Mouse (Mus musculus) neural tube, embryonic 14.5 days (tissue): ENCODE results near the gene Galm. TPM values are rescaled to one million over a fixed set of nuclear protein-coding genes. Genes with fewer than 3 reads are reported as not detected.

Experiments used
- ATAC-seq: fragments of 200-750 bp; cut with Nextera tagmentation; 2 replicates; pipeline ENCODE4 v1.8.0; 2017; ENCODE audit warnings: low read depth, mild to moderate bottlenecking, moderate TSS enrichment, moderate library complexity
- H3K27ac ChIP-seq: fragments of 300-500 bp; sonication (generic); 2 replicates; pipeline ENCODE4 v1.5.1; 2014; ENCODE audit warnings: low read depth, mild to moderate bottlenecking, control low read depth, low read length, moderate library complexity, mixed read lengths
- H3K27me3 ChIP-seq: fragments of 300-500 bp; sonication (generic); 2 replicates; pipeline ENCODE4 v1.6.1; 2014; ENCODE audit warnings: low read length; ENCODE audit not compliant: control insufficient read depth, insufficient read depth
- H3K36me3 ChIP-seq: fragments of 300-500 bp; sonication (generic); 2 replicates; pipeline ENCODE4 v1.6.1; 2014; ENCODE audit warnings: low read length, mixed read lengths; ENCODE audit not compliant: control insufficient read depth, insufficient read depth
- H3K4me1 ChIP-seq: fragments of 300-500 bp; sonication (generic); 2 replicates; pipeline ENCODE4 v1.6.1; 2014; ENCODE audit warnings: low read length; ENCODE audit not compliant: control insufficient read depth, insufficient read depth
- H3K4me2 ChIP-seq: fragments of 300-500 bp; sonication (generic); 2 replicates; pipeline ENCODE4 v1.6.1; 2014; ENCODE audit warnings: mild to moderate bottlenecking, low read depth, low read length, control low read depth
- H3K4me3 ChIP-seq: fragments of 300-500 bp; sonication (generic); 2 replicates; pipeline ENCODE4 v1.5.1; 2014; ENCODE audit warnings: low read depth, low read length, control low read depth, mixed read lengths
- H3K9ac ChIP-seq: fragments of 300-500 bp; sonication (generic); replicated peaks from 2 replicates; pipeline ENCODE4 v1.6.1; 2014; ENCODE audit warnings: low read depth, mild to moderate bottlenecking, control low read depth, low read length, mixed read lengths
- H3K9me3 ChIP-seq: fragments of 300-500 bp; sonication (generic); 2 replicates; pipeline ENCODE4 v1.6.1; 2016; ENCODE audit warnings: low read length; ENCODE audit not compliant: control insufficient read depth
- WGBS: fragments of 180-500 bp; shearing (Covaris S2); extraction: QIAGEN DNeasy Blood & Tissue Kit; methylation state at CpG from one replicate; pipeline ENCODE4 v1.1.7; 2014; 5-methylcytosine and 5-hydroxymethylcytosine counted together
- polyA plus RNA-seq: library from polyadenylated mRNA; unstranded; fragments of >200 nt; fragmentation: Nextera tagmentation; extraction: Ambion mirVana; gene quantifications from 2 replicates; pipeline ENCODE4 v1.2.1, GENCODE M21; 2014

Galm gene
- polyA plus RNA-seq, 1 experiment from 2014 or later, result 0.79 TPM

DNA sequence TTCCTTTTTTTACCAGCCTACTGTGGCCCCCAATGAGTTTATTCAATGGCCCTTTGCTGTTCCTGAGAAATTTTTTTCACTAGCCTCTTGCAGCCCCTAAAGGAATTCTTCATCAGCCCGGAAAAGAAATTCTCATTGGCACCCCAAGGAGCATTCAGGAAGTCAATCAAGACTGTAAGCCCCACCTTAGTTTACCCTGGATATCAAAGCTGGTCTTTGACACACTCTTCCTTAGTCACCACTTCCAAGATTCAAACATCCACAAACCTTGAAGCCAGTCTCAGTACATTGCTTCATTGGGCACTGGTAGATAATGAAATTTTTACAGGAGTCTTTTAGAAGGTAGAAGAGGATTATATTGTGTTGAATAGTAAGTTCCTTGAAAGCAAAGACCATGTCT lies 5.4 kb upstream of the Galm start:
- no peaks in the 10 kb centered on the region for H3K4me1 ChIP-seq
- WGBS, result 78% methylated on average over 1 of the region's 1 CpGs
- no peaks in the 10 kb centered on the region for H3K27me3 ChIP-seq

GRCm38 (mm10) chr17:80124985-80125750 lies 2.1 kb upstream of the Galm start:
- no peak overlapping the region for H3K4me2 ChIP-seq
- no peak overlapping the region for H3K4me3 ChIP-seq
- 85% methylated on average over 5 of the region's 5 CpGs for WGBS
- no peaks in the 10 kb centered on the region for H3K4me1 ChIP-seq
- ATAC-seq, result no peak
- no peaks in the 10 kb centered on the region for H3K36me3 ChIP-seq
- H3K27me3 ChIP-seq, result no peaks in the 10 kb centered on the region
- H3K27ac ChIP-seq, result no peak overlapping the region
- H3K9me3 ChIP-seq, result no peaks in the 10 kb centered on the region
- H3K9ac ChIP-seq, result no peak overlapping the region

More for the DNA sequence above, 5.4 kb upstream of the Galm start:
- Histone ChIP-seq H3K9me3 (no peaks in the 10 kb centered on the region), H3K4me2 (no peak overlapping the region), H3K36me3 (no peaks in the 10 kb centered on the region), H3K27ac (no peak overlapping the region), H3K4me3 (no peak overlapping the region), H3K9ac (no peak overlapping the region)
- ATAC-seq, result no peak

- no peak for ATAC-seq
- Histone ChIP-seq H3K9me3 (no peaks in the 10 kb centered on the region), H3K9ac (no peak overlapping the region), H3K4me2 (no peak overlapping the region), H3K36me3 (no peaks in the 10 kb centered on the region), H3K27me3 (no peaks in the 10 kb centered on the region), H3K4me1 (no peaks in the 10 kb centered on the region), H3K4me3 (no peak overlapping the region), H3K27ac (no peak overlapping the region)
- WGBS, result 88% methylated on average over 6 of the region's 6 CpGs
Observed at GRCm38 (mm10) chr17:80126166-80126565, 1.1 kb upstream of the Galm start.

- H3K9me3 ChIP-seq, result no peaks in the 10 kb centered on the region
- H3K4me1 ChIP-seq, result no peaks in the 10 kb centered on the region
- H3K27me3 ChIP-seq, result no peaks in the 10 kb centered on the region
- WGBS, result 85% methylated on average over 13 of the region's 13 CpGs
- H3K4me2 ChIP-seq, result no peak overlapping the region
- no peak overlapping the region for H3K9ac ChIP-seq
- H3K36me3 ChIP-seq, result no peaks in the 10 kb centered on the region
- no peak overlapping the region for H3K27ac ChIP-seq
- no peak for ATAC-seq
- no peak overlapping the region for H3K4me3 ChIP-seq
Observed at GRCm38 (mm10) chr17:80128476-80128990, 1.3 kb downstream of the Galm start.

DNA sequence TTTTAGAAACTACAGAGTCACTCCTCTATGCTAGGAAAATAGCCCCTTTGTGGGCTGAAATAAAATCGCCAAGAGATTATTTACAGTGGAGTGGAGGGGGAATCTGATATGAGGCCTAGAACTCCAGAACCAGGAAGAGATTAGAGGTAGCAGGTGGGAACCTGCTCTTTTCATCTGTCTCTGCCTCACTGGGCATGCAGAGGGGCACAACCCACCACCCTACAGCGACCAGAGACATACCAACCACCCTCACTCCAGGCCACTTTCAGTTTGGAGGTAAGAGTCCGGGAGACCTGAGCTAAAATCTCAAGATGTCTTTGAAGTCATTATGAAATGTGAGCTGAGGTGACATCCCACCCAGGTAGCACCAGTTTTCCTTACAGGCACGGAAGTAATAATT lies 2.1 kb downstream of the Galm start:
- no peak overlapping the region for H3K4me3 ChIP-seq
- H3K4me1 ChIP-seq, result no peaks in the 10 kb centered on the region
- H3K9ac ChIP-seq, result no peak overlapping the region
- no peaks in the 10 kb centered on the region for H3K9me3 ChIP-seq
- no peaks in the 10 kb centered on the region for H3K27me3 ChIP-seq
- H3K36me3 ChIP-seq, result no peaks in the 10 kb centered on the region
- 83% methylated on average over 4 of the region's 4 CpGs for WGBS
- ATAC-seq, result no peak
- H3K27ac ChIP-seq, result no peak overlapping the region
- no peak overlapping the region for H3K4me2 ChIP-seq

DNA sequence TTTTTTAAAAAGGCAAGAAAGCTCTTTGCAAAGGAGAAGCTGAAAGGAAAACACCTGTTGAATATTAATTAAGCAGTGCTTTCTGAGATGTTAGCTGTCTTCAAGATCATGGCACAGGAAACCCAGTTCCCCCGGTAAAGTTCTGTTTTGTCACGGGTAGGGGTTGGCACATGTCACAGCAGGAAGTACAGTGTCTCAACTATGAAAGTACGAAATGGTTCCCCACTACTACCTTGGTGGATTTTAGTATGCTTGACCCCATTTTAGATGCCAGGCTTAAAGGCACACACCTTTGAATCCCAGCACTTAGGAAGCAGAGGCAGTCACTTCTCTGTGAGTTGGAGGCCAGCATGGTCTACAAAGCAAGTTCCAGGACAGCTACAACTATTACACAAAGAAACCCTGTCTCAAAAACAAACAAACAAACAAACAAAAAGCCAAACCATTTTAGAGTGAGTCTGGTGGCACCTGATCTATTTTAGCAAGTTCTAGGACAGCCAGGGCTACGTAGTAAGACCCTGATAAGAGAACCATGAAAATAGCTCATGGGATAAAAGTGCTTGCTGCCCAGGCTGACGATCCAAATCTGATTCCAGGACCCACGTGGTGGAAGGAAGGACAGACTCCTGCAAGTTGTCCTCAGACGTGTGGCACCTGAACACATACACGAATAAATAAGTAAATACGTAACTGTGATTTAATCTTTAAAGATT lies 3.6 kb downstream of the Galm start:
- H3K4me2 ChIP-seq, result no peak overlapping the region
- 68% methylated on average over 9 of the region's 9 CpGs for WGBS
- H3K4me3 ChIP-seq, result no peak overlapping the region
- ATAC-seq, result no peak
- no peaks in the 10 kb centered on the region for H3K36me3 ChIP-seq
- H3K4me1 ChIP-seq, result no peaks in the 10 kb centered on the region
- no peaks in the 10 kb centered on the region for H3K27me3 ChIP-seq
- no peak overlapping the region for H3K9ac ChIP-seq
- H3K9me3 ChIP-seq, result no peaks in the 10 kb centered on the region
- H3K27ac ChIP-seq, result no peak overlapping the region

GRCm38 (mm10) chr17:80131431-80131766 lies 4.1 kb downstream of the Galm start:
- Histone ChIP-seq H3K27me3 (no peaks in the 10 kb centered on the region), H3K4me1 (no peaks in the 10 kb centered on the region), H3K4me3 (no peak overlapping the region), H3K36me3 (no peaks in the 10 kb centered on the region), H3K9me3 (no peaks in the 10 kb centered on the region), H3K27ac (no peak overlapping the region), H3K9ac (no peak overlapping the region), H3K4me2 (no peak overlapping the region)
- ATAC-seq, result no peak
- WGBS, result 37% methylated on average over 1 of the region's 1 CpGs

GRCm38 (mm10) chr17:80131838-80132237 lies 4.6 kb downstream of the Galm start:
- no peak for ATAC-seq
- Histone ChIP-seq H3K9ac (no peak overlapping the region), H3K27me3 (no peaks in the 10 kb centered on the region), H3K4me2 (no peak overlapping the region), H3K36me3 (no peaks in the 10 kb centered on the region), H3K9me3 (no peaks in the 10 kb centered on the region), H3K4me3 (no peak overlapping the region), H3K4me1 (no peaks in the 10 kb centered on the region), H3K27ac (no peak overlapping the region)
- WGBS, result 61% methylated on average over 7 of the region's 7 CpGs

GRCm38 (mm10) chr17:80132502-80132901 lies 5.2 kb downstream of the Galm start:
- H3K4me3 ChIP-seq, result no peak overlapping the region
- no peak for ATAC-seq
- no peak overlapping the region for H3K4me2 ChIP-seq
- no peaks in the 10 kb centered on the region for H3K4me1 ChIP-seq
- H3K9me3 ChIP-seq, result no peaks in the 10 kb centered on the region
- H3K27me3 ChIP-seq, result no peaks in the 10 kb centered on the region
- H3K36me3 ChIP-seq, result no peaks in the 10 kb centered on the region
- no peak overlapping the region for H3K27ac ChIP-seq
- 84% methylated on average over 4 of the region's 4 CpGs for WGBS
- no peak overlapping the region for H3K9ac ChIP-seq
